Comparison of ENCODE assay signal across 40 mouse cellular contexts in genomic region chr13:95427499-95427898, GRCm38 (mm10). TPM values are rescaled to one million over a fixed set of nuclear protein-coding genes. Genes with fewer than 3 reads are reported as not detected.
DNase-seq lines count a peak whose midpoint lies in the region; ATAC-seq and TF ChIP-seq lines count a peak whose summit lies in the region.
"Had no signal": no experiment of that assay in that cellular context is flagged by ENCODE, and none has a peak within 500 bp of the region (broad histone marks: within the 10 kb centered on the region; RNA-seq: fewer than 3 reads in every experiment).

No protein-coding gene starts in this region.

- H3K9me3 ChIP-seq in MEL (replicated peaks; ENCODE audit: insufficient read depth, low read length), result no peaks in the 10 kb centered on the region
- H3K9me3 ChIP-seq: embryonic facial prominence, embryonic 12.5 days; heart, embryonic 13.5 days; hindbrain, embryonic 10.5 days; limb, embryonic 10.5 days; limb, embryonic 15.5 days; liver, embryonic 13.5 days; midbrain, embryonic 12.5 days; neural tube, embryonic 12.5 days had no signal

- no peak overlapping the region for H3K4me3 ChIP-seq in MEL (ENCODE audit: control insufficient read depth in 1 of 2, insufficient read depth in 1 of 2, low read depth in 2 of 2, low read length in 2 of 2)
- H3K4me3 ChIP-seq: embryonic facial prominence, embryonic 12.5 days; heart, adult 2 months; heart, embryonic 13.5 days; hindbrain, embryonic 10.5 days; limb, embryonic 10.5 days; limb, embryonic 15.5 days; liver, embryonic 13.5 days; midbrain, embryonic 12.5 days; myocyte; neural tube, embryonic 12.5 days had no signal

- no peak for TF ChIP-seq EP300 in MEL (IDR thresholded peaks at IDR 0.05; ENCODE audit: low read depth in 1 of 2, low read length in 2 of 2)

- no peak for TF ChIP-seq RAD21 in MEL (IDR thresholded peaks at IDR 0.05; ENCODE audit: low read depth, low read length)

- no peak for TF ChIP-seq CTCF in MEL (IDR thresholded peaks at IDR 0.05 in 2 of 3, conservative IDR thresholded peaks at IDR 0.05 in 1 of 3; ENCODE audit: control insufficient read depth in 1 of 3, insufficient read depth in 1 of 3, low read depth in 2 of 3, low read length in 3 of 3, poor library complexity in 1 of 3, severe bottlenecking in 1 of 3)

- H3K79me2 ChIP-seq in MEL (ENCODE audit: control insufficient read depth, insufficient read depth, low read length, poor library complexity), result no peaks in the 10 kb centered on the region

- H3K27me3 ChIP-seq in MEL (ENCODE audit: control insufficient read depth in 1 of 2, insufficient read depth in 2 of 2, low read length in 2 of 2), result no peaks in the 10 kb centered on the region
- H3K27me3 ChIP-seq: embryonic facial prominence, embryonic 12.5 days; limb, embryonic 15.5 days; liver, embryonic 13.5 days; midbrain, embryonic 12.5 days; neural tube, embryonic 12.5 days had no signal

- no peak overlapping the region for H3K27ac ChIP-seq in MEL (ENCODE audit: control insufficient read depth, low read depth, low read length)
- H3K27ac ChIP-seq: embryonic facial prominence, embryonic 12.5 days; heart, adult 2 months; heart, embryonic 13.5 days; hindbrain, embryonic 10.5 days; limb, embryonic 10.5 days; limb, embryonic 15.5 days; liver, embryonic 13.5 days; macrophage; midbrain, embryonic 12.5 days; neural tube, embryonic 12.5 days; stomach, postnatal 0 days had no signal

- intact Hi-C loops in left cerebral cortex, postnatal 4 days (cut with DNase I), result no loop called here

- H3K9ac ChIP-seq in MEL (ENCODE audit: control insufficient read depth, low read depth, low read length, poor library complexity, severe bottlenecking), result no peak overlapping the region
- H3K9ac ChIP-seq: embryonic facial prominence, embryonic 12.5 days; heart, embryonic 13.5 days; limb, embryonic 15.5 days; liver, embryonic 13.5 days; midbrain, embryonic 12.5 days; neural tube, embryonic 12.5 days had no signal

- no peak for TF ChIP-seq POLR2A in MEL (IDR thresholded peaks at IDR 0.05; ENCODE audit: control insufficient read depth in 1 of 2, insufficient read depth in 1 of 2, low read depth in 1 of 2, low read length in 2 of 2, poor library complexity in 1 of 2)

- no peak for ATAC-seq in megakaryocyte-erythroid progenitor cell, adult 5-6 weeks (replicated peaks; ENCODE audit: low FRiP score, low TSS enrichment, poor library complexity, severe bottlenecking)
- ATAC-seq: CD4-positive, CD25-positive, alpha-beta regulatory T cell, adult 4 months; forebrain, embryonic 14.5 days; hindbrain, embryonic 16.5 days; lung, postnatal 0 days had no signal

- no peaks in the 10 kb centered on the region for H3K4me1 ChIP-seq in MEL (ENCODE audit: control insufficient read depth in 1 of 2, insufficient read depth in 2 of 2, low read length in 2 of 2)
- H3K4me1 ChIP-seq: embryonic facial prominence, embryonic 12.5 days; limb, embryonic 10.5 days; limb, embryonic 15.5 days; liver, embryonic 13.5 days; midbrain, embryonic 12.5 days; neural tube, embryonic 12.5 days had no signal

- peak; percentile 91 for DNase-seq in 416B (ENCODE audit: low read depth)
- peak; percentile 42 for DNase-seq in MEL (ENCODE audit: low read depth, low spot score)
- DNase-seq in brain, adult 2 months (ENCODE audit: low read depth, low spot score), result peak; percentile 62
- DNase-seq in left cerebral cortex, postnatal 4 days, result no peak
- DNase-seq in lung, postnatal 4 days, result no peak
- DNase-seq: adrenal gland, postnatal 14 days; cerebellum, adult 2 months; cerebellum, postnatal 25 days; gastrocnemius, postnatal 36 days; heart, adult 2 months; heart, postnatal 14 days; kidney, adult 2 months; kidney, postnatal 36 days; liver, embryonic 13.5 days; lung, adult 18-20 months; right cerebral cortex, adult 18-20 months; spleen, adult 18-20 months; thymus, postnatal 4 days had no signal

- H3K36me3 ChIP-seq in MEL (ENCODE audit: control insufficient read depth in 1 of 2, insufficient read depth in 2 of 2, low read length in 2 of 2), result no peaks in the 10 kb centered on the region
- H3K36me3 ChIP-seq: embryonic facial prominence, embryonic 12.5 days; heart, embryonic 13.5 days; hindbrain, embryonic 10.5 days; limb, embryonic 10.5 days; limb, embryonic 15.5 days; liver, embryonic 13.5 days; midbrain, embryonic 12.5 days; neural tube, embryonic 12.5 days had no signal

TF ChIP-seq in MEL, 35 proteins besides CTCF, POLR2A, EP300 and RAD21:
- TF ChIP-seq ETS1 (IDR thresholded peaks at IDR 0.05; ENCODE audit: low read depth, low read length) (no peak), MEF2A (IDR thresholded peaks at IDR 0.05; ENCODE audit: extremely low read depth, insufficient replicate concordance, low read depth, low read length, poor library complexity, severe bottlenecking) (no peak), SMC3 (IDR thresholded peaks at IDR 0.05; ENCODE audit: low read depth, low read length) (no peak), TCF12 (IDR thresholded peaks at IDR 0.05; ENCODE audit: low read depth, low read length) (no peak), NELFE (IDR thresholded peaks at IDR 0.05; ENCODE audit: low read depth, low read length) (no peak), HCFC1 (IDR thresholded peaks at IDR 0.05; ENCODE audit: low read depth, low read length) (no peak), ELF1 (IDR thresholded peaks at IDR 0.05; ENCODE audit: low read depth, low read length) (no peak), SIN3A (IDR thresholded peaks at IDR 0.05; ENCODE audit: low read length) (no peak), NRF1 (IDR thresholded peaks at IDR 0.05; ENCODE audit: insufficient read depth, low read depth, low read length, poor library complexity, severe bottlenecking) (no peak), GATA1 (IDR thresholded peaks at IDR 0.05; ENCODE audit: low read depth, low read length) (no peak)
TF ChIP-seq in MEL: peak in this region for 0.

RNA-seq across cellular contexts. Expression of gene Crhbp, which starts 17.2 kb away (rescaled TPM):
- total RNA-seq in MEL (2012; rRNA removed), result not detected in 2 replicates
- polyA plus RNA-seq in MEL (2012; ENCODE audit: insufficient read depth in 1 of 2, insufficient read length in 2 of 2, low read depth in 1 of 2, low replicate concordance in 2 of 2, missing spikeins in 1 of 2), result not detected
- total RNA-seq in left cerebral cortex, postnatal 4 days (2021), result 1 to 10 TPM; 5.7 to 6.5 TPM
- total RNA-seq in megakaryocyte-erythroid progenitor cell, adult 5-6 weeks (2014; fragmentation: Nextera tagmentation), result not detected in 2 replicates
- not detected in 2 replicates for total RNA-seq in megakaryocyte-erythroid progenitor cell, adult 5-6 weeks (2017)
- total RNA-seq: adrenal gland, postnatal 14 days; gastrocnemius, adult 18-20 months; gastrocnemius, postnatal 36 days; heart, adult 2 months; heart, postnatal 14 days had no signal
- polyA plus RNA-seq: CD4-positive, CD25-positive, alpha-beta regulatory T cell, adult 4 months; heart, adult 2 months; liver, embryonic 13.5 days; lung, postnatal 0 days; macrophage had no signal

RNA-seq across cellular contexts. Expression of gene S100z, which starts 51.0 kb away (rescaled TPM):
- not detected in 2 replicates for total RNA-seq in MEL (2012; rRNA removed)
- not detected for polyA plus RNA-seq in MEL (2012; ENCODE audit: insufficient read depth in 1 of 2, insufficient read length in 2 of 2, low read depth in 1 of 2, low replicate concordance in 2 of 2, missing spikeins in 1 of 2)
- not detected for total RNA-seq in left cerebral cortex, postnatal 4 days (2021)
- total RNA-seq in megakaryocyte-erythroid progenitor cell, adult 5-6 weeks (2014; fragmentation: Nextera tagmentation), result not detected in 2 replicates
- not detected in 2 replicates for total RNA-seq in megakaryocyte-erythroid progenitor cell, adult 5-6 weeks (2017)
- total RNA-seq: adrenal gland, postnatal 14 days; heart, adult 2 months; heart, postnatal 14 days; layer of hippocampus, adult 8-10 months; layer of hippocampus, postnatal 25 days; midbrain, postnatal 0 days had no signal
- polyA plus RNA-seq: brain, embryonic 14.5 days; CD4-positive, CD25-positive, alpha-beta regulatory T cell, adult 4 months; cerebellum, adult 2 months; forebrain, embryonic 14.5 days; heart, adult 2 months; heart, embryonic 13.5 days; hindbrain, embryonic 10.5 days; hindbrain, embryonic 16.5 days; intestine, embryonic 14.5 days; kidney, embryonic 16.5 days; limb, embryonic 10.5 days; limb, embryonic 15.5 days; liver, embryonic 13.5 days; lung, postnatal 0 days; macrophage; midbrain, embryonic 12.5 days; midbrain, postnatal 0 days; myocyte; neural tube, embryonic 12.5 days had no signal

RNA-seq across cellular contexts. Expression of gene Aggf1, which starts 52.3 kb away (rescaled TPM):
- 46.1 and 55.1 TPM in 2 replicates for total RNA-seq in MEL (2012; rRNA removed)
- 10 to 100 TPM; 50.5 to 74.5 TPM for polyA plus RNA-seq in MEL (2012; ENCODE audit: insufficient read depth in 1 of 2, insufficient read length in 2 of 2, low read depth in 1 of 2, low replicate concordance in 2 of 2, missing spikeins in 1 of 2)
- total RNA-seq in left cerebral cortex, postnatal 4 days (2021), result 10 to 100 TPM; 38.1 to 39.8 TPM
- 53.1 and 58.0 TPM in 2 replicates for total RNA-seq in megakaryocyte-erythroid progenitor cell, adult 5-6 weeks (2014; fragmentation: Nextera tagmentation)
- total RNA-seq in megakaryocyte-erythroid progenitor cell, adult 5-6 weeks (2017), result 69.0 and 72.8 TPM in 2 replicates

Comparison
In these comparisons a context has a peak if more than half of its experiments do, and no peak if none do; other contexts are left out.
1. DNase-seq: peak in 416B (single experiment), MEL (single experiment) and brain, adult 2 months (single experiment); none in left cerebral cortex, postnatal 4 days (single experiment) and lung, postnatal 4 days (0 of 2).